Mouse (Mus musculus) testis, adult 2 months (tissue): ENCODE results near the gene Ran.

Source experiments
- CTCF ChIP-seq: fragments of 200-500 bp; IDR thresholded peaks from 2 replicates; pipeline ENCODE4 v1.5.1; 2012; ENCODE audit warnings: low read depth, mild to moderate bottlenecking, inconsistent platforms, low read length, moderate library complexity; ENCODE audit not compliant: control insufficient read depth, insufficient read depth, insufficient replicate concordance
- POLR2A ChIP-seq: fragments of 200-500 bp; IDR thresholded peaks from 2 replicates; pipeline ENCODE4 v1.6.1; 2012; ENCODE audit warnings: low read depth, mild to moderate bottlenecking, inconsistent platforms, low read length, moderate library complexity; ENCODE audit not compliant: control insufficient read depth

- TF ChIP-seq CTCF (no peak), POLR2A (no peak)
Observed at GRCm38 (mm10) chr5:128980857-128981256, 39.0 kb upstream of the Ran start.
